Mouse (Mus musculus) heart, postnatal 14 days (tissue): ENCODE measurements at regions not wholly inside any gene's neighbourhood (a gene's known extent, or its start where the extent isn't known, plus 50 kb on each side); places are given as distances from the start of the nearest gene placed in this dataset.
A peak's percentile ranks its signal among the peaks of the same experiment; 100 is the strongest.

Source experiments
- DNase-seq, 2 experiments: peaks; one replicate each; pipeline ENCODE4 v3.0.0; 2021 to 2022
- intact Hi-C: fragments of 180-260 bp; cut with DNase I; formaldehyde crosslinking; loops from one replicate; pipeline ENCODE4 v1.15.1; 2025

DNA sequence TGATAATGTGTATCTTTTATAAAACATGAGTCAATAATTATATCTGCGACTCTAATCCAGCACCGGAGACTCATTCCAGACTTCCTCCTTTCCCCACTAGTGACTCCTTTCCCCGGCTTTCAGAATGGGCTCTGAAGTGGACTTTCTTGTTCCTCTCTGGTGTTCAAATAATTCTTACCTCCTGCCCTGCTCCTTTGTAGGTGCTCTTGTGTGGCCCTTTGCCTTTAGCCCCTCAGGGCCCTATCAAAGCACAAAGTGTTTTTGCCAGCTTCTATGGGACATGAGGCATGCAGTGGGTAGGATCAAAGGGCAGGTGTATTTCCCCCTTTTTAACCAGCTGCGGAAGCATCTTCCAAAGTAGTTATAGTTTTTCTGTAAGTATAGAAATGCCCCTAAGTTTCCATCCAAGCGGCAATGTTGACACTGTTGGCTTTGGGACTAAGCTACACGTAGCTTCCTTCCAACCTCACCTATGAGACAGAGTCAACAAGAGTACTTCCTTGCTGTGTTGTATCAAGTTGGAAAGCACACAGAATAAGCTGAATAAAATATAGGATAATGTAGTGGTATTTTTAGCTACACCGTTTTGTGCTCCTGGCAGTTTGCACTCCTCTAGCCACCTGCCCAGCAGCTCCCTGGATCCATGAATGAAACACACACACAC lies 93.8 kb upstream of the Rapgef5 start:
- no peak for DNase-seq
- intact Hi-C loops: no loop called here

DNA sequence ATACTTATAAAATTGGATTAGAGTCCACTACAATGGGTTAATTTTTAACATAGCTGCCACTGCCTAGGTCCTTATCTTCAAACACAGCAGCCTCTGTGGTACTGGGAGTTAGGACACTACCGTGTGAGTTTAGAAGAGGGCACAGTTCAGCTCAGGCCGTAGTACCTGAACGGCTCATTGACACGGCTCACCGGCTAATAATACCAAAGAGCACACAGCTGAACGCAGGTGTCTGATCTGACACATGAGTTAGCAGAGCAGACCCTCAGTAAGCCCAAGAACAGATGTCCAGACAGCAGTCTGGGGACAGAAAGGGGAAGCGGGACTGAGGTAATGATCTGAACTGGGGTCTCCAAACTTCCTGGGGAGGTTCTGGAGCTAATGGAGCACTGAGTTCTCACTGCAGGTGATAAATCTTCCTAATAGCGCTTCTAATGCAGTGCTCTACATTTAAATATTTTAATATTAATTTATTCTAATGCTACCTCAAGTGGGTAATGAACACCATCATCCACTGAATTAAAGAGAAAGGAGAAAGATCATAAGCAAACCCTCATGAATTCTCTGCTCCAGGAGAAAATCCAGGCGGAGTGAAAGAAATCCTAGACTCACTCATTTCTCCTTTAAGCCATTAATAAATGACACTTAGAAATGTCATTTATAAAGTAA lies 90.8 kb upstream of the Rapgef5 start:
- intact Hi-C loops: loop anchor here (2.0 to 5.0 kb wide), 3 partner anchors 107 to 237 kb away; no protein-coding TSS in a partner anchor
- no peak for DNase-seq

DNA sequence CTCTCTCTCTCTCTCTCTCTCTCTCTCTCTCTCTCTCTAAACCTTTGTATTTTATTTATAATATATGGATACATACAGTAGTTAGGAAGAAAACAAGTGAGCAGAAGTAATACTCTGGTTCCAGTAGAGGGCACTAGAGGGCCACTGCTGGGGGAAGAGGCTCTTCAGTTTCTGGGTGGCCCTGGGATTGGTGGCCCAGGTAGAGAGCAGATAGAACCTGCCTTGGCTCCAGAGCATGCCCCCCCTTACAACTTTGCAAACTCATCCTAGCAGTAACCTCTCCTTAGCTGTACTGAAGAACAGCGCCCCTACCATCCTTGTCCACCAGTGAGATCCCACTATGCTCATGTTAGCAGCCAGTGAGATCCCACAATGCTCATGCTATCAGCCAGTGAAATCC lies 88.8 kb upstream of the Rapgef5 start:
- intact Hi-C loops: loop anchor here (2.0 to 5.0 kb wide), 3 partner anchors 105 to 235 kb away; no protein-coding TSS in a partner anchor
- DNase-seq: peak; percentile 62 to 71

DNA sequence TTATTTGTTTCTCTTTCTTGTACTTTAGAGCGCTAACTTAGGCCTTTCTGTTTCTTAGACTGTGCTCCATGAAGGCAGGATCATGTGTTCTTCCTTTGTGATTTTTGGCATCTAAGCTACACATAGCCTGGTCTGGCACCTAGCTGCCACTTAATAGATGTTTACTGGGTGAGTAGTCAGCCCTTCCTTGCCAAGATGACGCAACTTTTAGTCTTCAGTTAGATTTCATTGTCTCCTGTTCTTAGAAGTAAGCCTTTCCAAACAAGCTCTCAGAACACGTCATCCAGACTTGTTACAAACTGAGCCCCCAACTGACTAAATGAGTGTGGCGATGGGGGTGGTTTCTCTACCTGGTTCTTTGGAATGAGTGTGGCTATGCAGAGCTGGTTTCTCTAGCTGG lies 85.4 kb upstream of the Rapgef5 start:
- no peak for DNase-seq
- intact Hi-C loops: no loop called here

DNA sequence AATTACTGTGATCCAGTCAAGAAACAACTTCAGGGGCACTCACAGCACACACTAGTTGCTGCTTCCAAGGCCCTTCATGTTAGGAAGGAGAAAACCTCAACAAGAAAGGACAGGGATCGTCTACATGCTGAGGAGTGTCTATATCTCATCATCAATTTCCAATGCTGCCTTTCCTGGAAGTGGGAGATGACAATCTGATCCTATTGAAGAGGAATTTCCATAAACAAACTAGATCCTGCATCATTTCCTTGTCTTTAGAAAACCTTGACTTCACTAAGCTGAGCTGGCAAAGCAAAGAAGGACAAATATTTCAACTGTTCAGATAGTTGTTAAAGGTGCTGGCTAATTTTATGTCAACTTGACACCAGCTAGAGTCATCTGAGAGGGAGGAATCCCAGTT lies 83.5 kb upstream of the Rapgef5 start:
- intact Hi-C loops: no loop called here
- no peak for DNase-seq

DNA sequence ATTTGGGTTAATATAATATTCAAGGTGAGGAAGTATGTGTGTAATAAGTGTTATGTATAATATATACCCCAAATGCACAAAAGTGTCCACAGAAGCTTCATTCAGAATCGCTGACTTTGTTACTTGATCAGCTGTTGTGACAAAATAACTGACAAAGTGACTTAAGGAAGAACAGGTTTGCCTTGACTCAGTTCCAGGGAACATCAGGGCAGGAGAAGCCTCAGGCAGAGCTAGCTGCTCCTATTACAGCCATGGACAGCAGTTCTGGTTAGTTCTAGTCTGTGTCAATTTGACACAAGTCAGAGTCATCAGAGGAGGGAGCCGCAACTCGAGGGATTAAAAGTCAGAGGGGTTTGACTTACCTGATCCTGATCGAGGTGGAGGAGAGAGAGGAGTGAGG lies 79.3 kb upstream of the Rapgef5 start:
- intact Hi-C loops: no loop called here
- DNase-seq: no peak

DNA sequence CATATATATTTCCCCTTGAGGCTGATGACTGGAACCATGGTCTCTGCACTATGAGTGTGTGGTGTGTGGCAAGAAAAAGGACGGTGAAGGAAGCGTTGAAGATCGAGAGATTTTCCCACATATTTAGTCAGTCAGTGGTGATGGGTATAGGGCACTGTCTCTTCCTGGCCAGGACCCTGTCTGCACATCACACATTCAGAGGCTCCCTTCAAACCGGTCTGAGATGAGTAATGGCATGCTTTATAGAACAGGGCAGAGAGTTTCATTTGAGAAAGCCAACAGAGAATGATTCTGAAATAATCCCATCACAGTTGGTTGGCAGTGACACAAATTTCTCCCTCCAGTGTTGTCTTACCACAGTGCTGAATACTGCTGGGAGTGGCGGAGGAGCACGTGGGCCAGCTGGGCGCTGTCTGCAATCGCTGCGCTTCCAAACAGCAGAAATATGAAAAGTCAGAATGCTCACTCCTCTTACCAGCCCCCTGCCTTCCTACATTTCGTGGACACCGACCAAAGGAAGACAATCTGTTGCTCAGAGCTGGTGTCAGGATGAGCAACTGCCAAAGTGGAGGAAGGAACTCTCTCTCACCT lies 77.2 kb upstream of the Rapgef5 start:
- DNase-seq: no peak
- intact Hi-C loops: no loop called here

DNA sequence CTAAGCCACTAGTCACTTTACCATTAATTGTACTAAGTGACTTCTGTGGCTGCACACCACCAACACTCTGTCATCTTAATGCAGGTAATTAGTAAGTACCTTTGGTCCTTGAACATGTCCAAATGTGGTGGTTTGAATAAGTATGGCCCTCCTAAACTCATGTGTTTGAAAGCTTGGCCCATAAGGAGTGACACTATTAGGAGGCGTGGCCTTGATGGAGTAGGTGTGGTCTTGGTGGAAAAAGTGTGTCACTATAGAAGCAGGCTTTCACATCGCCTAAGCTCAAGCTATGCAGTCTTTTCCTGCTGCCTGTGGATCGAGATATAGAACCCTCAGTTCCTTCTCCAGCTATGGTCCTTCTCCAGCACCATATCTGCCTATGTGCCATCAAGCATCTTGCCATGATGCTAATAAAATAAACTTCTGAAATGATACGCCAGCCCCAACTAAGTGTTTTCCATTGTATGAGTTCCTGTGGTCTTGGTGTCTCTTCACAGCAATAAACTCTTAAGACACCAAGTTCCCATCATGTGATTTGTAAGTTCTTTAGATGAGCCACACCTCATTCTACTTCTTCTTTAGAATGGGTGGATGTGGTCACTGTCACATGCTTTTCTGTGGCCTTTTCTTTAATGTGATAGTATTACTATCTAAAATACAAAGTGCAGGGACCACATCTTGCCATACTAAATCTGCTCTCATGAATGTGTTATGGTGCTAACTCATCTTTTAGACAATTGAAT lies 71.9 kb upstream of the Rapgef5 start:
- intact Hi-C loops: no loop called here
- no peak for DNase-seq

DNA sequence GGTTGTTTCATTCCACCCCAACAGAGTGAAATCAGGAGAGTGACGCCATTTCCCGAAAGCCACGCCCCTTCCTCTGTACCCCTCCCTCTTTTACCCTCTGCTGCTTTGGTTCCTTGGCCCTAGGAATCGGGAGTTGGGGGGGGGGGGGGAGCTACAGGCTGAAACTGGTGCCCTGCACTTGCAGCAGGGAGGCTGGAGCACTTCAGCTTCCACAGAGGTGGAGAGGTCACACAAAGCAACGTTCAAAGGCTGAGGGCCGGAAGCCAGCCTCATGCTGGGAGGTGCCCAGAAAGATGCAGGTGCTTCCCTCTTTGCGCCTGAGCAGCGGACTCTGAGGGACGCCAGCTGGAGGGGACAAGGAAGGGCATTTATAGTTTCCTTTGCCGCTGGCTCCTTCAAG lies 69.1 kb upstream of the Rapgef5 start:
- peak; percentile 28 to 39 for DNase-seq
- intact Hi-C loops: no loop called here

DNA sequence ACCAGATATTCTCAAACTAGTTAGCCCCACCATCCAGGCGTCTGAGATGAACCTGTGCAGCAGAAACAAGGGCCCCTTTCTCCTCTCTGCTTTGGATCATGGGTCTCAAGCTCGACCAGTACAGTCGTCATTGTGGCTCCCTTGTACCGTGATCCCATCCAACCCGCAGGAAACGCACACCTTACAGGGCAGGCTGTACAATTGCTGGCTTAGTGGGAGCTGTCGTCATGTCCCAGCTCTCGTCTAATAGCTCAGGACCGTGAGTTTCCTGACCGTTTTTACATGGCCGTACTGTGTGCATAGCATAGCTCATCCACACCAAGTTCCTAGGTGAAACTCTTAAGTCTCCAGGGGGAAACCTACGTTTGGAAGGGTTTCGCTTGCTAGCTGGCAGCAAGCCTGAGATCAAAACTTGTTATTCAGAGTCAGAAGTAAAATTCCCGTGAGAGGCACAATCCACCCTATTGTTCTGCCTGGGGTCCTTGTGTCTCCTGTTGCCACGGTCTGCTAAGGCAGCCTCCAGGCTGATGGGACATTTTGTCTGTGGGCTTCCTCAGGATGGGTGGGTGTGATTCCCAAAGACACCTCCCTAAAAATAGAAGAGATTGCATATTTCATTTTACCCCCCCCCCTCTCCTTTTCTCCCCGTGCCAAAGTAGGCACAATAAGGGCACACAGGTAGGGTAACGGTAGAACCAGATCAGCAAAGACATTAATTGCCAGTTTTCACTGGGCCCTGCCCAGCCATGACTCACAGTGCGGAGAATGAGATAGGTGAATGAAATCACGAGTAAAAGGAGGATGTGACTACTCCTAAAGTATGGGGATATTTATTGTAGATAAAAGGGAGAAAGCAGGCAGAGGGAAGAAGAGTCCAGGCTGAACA lies 68.2 kb upstream of the Rapgef5 start:
- intact Hi-C loops: no loop called here
- DNase-seq: peak in 1 of 2 experiments; percentile 16

DNA sequence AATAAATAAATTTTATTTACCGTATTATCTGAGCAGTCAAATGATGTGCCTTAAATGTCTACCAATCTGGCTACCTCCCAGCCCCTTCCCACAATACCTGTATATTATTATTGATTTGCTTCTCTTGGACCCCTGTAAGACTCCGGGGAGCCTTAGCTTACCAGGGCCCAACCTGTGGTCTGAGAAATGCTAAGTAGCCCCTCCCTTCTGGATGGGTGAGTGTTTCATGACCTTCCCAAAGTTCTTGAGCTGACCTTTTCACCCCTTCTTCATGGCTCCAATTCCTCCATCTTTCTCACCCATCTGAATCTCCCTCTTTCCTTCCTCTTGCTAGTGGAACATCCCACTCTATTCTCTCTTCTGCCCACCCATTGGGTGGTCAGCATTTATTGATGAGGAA lies 67.2 kb upstream of the Rapgef5 start:
- no peak for DNase-seq
- intact Hi-C loops: no loop called here

DNA sequence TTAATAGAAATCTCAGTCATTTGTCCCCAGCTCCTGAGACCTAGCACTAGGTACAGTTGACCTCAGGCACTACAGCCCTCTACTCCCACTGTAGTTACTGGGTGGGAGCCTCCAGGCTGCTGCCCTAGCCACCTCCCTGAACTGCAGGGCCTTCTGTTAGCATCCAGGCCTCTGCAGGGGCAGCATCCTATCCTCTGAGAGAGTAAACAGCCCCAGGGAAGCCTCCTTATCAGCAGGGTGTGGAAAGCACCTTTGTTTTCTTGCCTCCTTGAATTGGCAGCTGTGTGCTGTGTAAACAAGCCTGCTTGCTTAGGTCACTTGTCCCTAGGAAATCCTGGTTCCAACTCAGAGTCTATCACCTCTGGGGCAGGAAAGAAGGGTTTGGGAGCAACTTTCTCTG lies 66.2 kb upstream of the Rapgef5 start:
- intact Hi-C loops: no loop called here
- DNase-seq: peak in 1 of 2 experiments; percentile 36

DNA sequence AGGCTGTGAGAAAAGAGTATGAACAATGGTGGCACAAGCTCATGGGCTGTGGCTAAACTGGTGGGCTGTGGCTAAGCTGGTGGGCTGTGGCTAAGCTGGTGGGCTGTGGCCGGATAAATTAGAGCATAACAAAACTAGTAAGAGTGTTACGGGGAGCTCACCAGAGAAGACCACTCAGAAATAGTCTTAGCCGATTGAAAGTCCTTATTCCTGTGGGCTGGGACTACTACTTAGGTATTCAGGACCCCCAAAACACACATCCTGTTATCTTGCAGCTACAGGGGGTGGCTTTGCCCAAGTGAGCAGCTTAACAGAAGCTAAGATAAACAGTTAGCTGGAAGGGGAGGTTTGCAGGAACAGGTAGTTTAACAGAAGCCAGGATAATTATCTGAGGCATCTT lies 65.4 kb upstream of the Rapgef5 start:
- intact Hi-C loops: no loop called here
- no peak for DNase-seq

DNA sequence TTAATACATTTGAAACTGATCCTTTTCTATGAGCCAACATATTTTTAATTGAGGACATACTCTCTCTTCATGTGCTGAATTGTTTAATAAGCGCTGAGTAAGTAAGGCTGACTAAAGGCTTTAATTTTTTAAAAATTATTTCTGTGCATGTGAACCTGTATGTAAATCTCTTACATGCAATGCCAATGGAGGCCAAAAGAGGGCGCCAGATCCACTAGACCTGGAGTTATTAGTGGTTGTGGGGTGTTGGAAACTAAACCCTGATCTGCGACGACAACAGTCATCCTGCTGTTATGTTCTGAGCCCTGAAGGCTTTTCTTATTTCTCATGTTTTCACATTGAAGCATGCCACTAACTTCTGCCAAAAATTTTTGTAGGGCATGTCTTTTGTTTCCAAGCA lies 64.8 kb upstream of the Rapgef5 start:
- DNase-seq: peak in 1 of 2 experiments; percentile 24
- intact Hi-C loops: no loop called here

DNA sequence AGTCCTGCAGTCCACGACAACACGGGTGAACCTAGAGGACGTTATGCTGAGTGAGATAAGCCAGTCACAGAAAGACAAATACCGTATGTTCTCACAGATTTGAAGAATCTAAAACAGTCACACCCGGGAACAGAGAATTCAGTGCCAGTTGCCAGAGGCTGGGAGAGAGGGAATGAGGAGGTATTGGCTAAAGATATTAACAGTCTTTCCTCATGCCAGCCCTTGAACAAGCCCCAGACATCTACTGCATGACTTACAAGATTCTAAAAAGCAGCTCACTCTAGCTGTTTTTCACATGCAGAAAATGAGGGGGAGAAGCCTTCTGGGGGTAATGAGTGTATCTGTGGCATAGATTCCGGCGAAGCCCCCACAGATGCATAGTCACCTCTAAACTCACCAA lies 60.5 kb upstream of the Rapgef5 start:
- no peak for DNase-seq
- intact Hi-C loops: loop anchor here (2.0 kb wide), 1 partner anchor 77 kb away; no protein-coding TSS in a partner anchor

DNA sequence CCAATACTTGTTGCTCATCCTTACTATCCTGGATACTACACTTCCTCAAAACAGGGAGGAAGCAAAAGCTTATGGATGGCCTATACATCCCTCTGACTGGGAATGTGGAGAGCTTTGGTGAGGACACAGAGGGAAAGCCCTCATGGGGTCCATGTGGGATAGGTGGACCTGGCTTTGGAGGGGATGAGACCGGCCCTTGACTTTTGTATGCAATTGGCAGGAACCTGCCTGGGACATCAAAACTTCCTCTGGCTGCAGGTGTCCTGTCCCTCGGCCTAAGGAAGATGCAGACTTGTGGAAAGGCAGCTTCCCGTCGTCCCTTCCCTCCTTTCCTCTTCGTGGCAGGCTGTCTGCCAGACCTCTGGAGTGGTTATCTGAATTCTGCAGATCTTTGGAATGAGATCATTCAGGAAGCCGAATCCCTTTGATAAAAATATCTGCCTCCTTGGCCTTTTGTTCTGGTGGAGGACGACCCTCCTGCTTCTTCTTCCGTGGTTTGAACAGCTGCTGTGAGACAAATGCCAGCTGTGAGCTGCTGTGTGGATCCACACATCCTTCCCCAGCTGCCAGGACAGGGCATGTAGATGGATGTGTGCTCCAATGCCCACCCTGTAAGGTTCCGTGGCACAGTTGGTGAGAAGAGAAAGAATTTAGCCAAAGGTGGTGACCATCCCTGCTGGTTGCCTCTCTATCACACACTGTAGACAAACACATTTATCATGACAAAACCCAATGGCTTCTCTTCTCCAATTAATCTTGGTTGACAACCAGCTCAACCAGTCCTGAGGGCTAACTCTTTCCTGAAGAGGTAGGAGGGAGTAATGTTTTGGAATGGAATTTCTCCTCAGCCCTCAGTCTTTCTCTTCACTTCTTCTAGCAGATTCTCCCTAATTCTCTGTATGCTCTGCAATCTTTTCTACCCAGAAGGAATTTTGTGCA lies 57.9 kb upstream of the Rapgef5 start:
- intact Hi-C loops: loop anchor here (2.0 kb wide), 1 partner anchor 40 kb away; no protein-coding TSS in a partner anchor
- peak in 1 of 2 experiments; percentile 43 for DNase-seq

DNA sequence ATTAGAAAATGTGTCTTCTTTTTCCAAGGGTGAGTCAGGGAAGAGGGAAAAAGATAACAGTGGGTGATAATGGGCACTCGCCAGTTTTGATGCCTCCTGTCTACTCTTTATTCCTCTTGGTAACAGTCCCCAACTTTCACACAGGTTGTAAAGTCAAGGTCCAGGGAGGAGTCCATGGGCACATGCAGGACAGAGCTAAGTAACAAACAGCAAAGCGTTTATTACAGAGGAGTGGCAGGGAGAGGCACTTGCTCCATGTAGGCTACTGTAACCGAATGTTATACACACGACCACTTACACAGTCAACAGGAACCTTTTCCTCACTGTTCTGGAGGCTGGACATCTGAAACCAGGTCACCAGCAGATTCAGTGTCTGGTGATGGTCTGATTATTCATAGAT lies 56.7 kb upstream of the Rapgef5 start:
- intact Hi-C loops: loop anchor here (2.0 kb wide), 1 partner anchor 39 kb away; no protein-coding TSS in a partner anchor

DNA sequence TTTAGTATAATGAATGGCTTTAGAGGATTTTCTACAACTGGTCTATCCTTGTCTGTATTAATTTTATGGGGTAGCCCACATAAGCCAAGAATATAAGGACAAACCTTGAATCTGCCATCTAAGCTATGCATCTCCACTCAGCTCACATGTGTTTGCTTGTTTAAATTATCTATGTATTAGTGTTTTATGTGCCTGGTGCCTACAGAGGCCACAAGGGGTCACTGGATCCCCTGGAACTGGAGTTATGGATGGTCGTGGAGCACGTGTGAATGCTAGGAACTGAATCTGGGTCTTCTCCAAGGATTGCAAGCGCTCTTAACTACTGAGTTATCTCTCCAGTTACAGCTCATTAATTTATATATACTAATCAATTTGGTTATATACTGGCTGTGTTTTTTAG lies 51.1 kb upstream of the Rapgef5 start:
- intact Hi-C loops: no loop called here

More for the DNA sequence above, 56.7 kb upstream of the Rapgef5 start:
- DNase-seq: no peak

DNA sequence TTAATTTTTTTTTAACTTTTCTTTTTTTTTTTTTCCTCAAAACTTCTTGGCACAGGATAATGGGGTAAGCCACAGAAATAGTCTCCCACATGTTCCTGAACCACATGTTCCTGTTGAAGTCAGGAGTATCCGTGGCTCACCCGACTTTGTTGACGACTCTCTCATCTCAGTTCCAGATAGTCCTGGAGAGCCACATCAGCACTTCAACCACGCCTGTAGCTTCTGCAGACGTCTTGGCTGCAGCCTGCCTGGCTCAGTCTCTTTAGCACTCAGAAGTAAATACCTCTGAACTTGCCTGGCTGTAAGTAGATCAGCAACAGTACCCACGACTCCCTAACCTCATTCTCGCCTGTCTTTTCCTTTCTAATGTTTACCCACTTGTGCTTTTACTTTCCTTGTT lies 50.3 kb upstream of the Rapgef5 start:
- DNase-seq: no peak
- intact Hi-C loops: no loop called here

More for the DNA sequence above, 51.1 kb upstream of the Rapgef5 start:
- no peak for DNase-seq
